Mouse (Mus musculus) neural tube, embryonic 15.5 days (tissue): Measurements from ENCODE around the gene Tlx2. TPM values are rescaled to one million over a fixed set of nuclear protein-coding genes. Genes with fewer than 3 reads are reported as not detected.

Experiments
- ATAC-seq: fragments of 200-750 bp; cut with Nextera tagmentation; 2 replicates; pipeline ENCODE4 v1.8.0; 2017; ENCODE audit warnings: mild to moderate bottlenecking, moderate TSS enrichment, moderate library complexity; ENCODE audit not compliant: low FRiP score
- H3K27ac ChIP-seq: fragments of 300-500 bp; sonication (generic); replicated peaks from 2 replicates; pipeline ENCODE4 v1.5.1; 2015; ENCODE audit warnings: mild to moderate bottlenecking, inconsistent platforms
- H3K27me3 ChIP-seq: fragments of 300-500 bp; sonication (generic); replicated peaks from 2 replicates; pipeline ENCODE4 v1.6.1; 2015; ENCODE audit warnings: inconsistent platforms
- H3K36me3 ChIP-seq: fragments of 300-500 bp; sonication (generic); 2 replicates; pipeline ENCODE4 v1.6.1; 2015; ENCODE audit warnings: inconsistent platforms
- H3K4me1 ChIP-seq: fragments of 300-500 bp; sonication (generic); 2 replicates; pipeline ENCODE4 v1.6.1; 2015; ENCODE audit warnings: inconsistent platforms
- H3K4me2 ChIP-seq: fragments of 300-500 bp; sonication (generic); 2 replicates; pipeline ENCODE4 v1.6.1; 2015; ENCODE audit warnings: inconsistent platforms, mild to moderate bottlenecking, moderate library complexity
- H3K4me3 ChIP-seq: fragments of 300-500 bp; sonication (generic); replicated peaks from 2 replicates; pipeline ENCODE4 v1.5.1; 2015; ENCODE audit warnings: mild to moderate bottlenecking, inconsistent platforms
- H3K9ac ChIP-seq: fragments of 300-500 bp; sonication (generic); replicated peaks from 2 replicates; pipeline ENCODE4 v1.6.1; 2015; ENCODE audit warnings: mild to moderate bottlenecking, inconsistent platforms
- H3K9me3 ChIP-seq: fragments of 300-500 bp; sonication (generic); replicated peaks from 2 replicates; pipeline ENCODE4 v1.6.1; 2016; ENCODE audit warnings: inconsistent platforms
- WGBS: fragments of 180-500 bp; shearing (Covaris S2); methylation state at CpG from one replicate; pipeline ENCODE4 v1.1.7; 2015; ENCODE audit warnings: mixed read lengths; 5-methylcytosine and 5-hydroxymethylcytosine counted together
- polyA plus RNA-seq: library from polyadenylated mRNA; unstranded; fragments of >200 nt; fragmentation: Nextera tagmentation; extraction: Ambion mirVana; gene quantifications from 2 replicates; pipeline ENCODE4 v1.2.1, GENCODE M21; 2015

Gene Tlx2
- polyA plus RNA-seq, 1 experiment from 2014 or later: 2.6 TPM

DNA sequence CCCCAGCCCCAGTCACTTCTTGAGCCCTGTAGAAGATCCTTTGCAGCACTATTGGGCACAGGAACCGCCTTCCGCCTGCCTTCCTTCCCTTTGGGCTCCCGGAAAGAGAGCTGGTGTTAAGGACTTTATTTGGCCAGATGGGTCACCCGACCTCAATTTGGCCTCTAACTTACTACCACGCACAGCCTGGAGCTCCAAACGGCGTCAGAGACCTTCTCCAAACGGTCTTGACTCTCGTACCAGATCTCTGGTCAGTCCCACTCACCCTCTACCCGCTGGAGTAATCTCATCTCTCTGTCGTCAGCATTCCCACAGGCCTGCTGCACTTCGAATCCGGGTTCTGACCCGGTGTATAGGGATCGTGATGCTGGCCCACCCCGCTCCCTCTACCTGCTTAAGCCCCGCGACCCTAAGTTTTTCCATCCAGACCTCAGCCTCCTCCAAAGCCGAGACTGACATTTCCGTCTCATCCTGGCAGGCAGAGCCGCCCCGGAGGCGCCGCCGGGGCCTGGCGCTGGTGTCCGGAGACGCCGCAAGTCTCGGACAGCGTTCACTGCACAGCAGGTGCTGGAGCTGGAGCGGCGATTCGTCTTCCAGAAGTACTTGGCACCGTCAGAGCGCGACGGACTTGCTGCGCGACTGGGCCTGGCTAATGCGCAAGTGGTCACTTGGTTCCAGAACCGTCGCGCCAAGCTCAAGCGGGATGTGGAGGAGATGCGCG is 17.3 kb upstream of the Tlx2 start:
- Histone ChIP-seq H3K27ac (no peak overlapping the region), H3K4me1 (peaks cover 16% of the 10 kb centered on the region), H3K4me2 (peak overlapping the region; percentile 46), H3K9ac (no peak overlapping the region), H3K9me3 (no peaks in the 10 kb centered on the region), H3K36me3 (0 out of 2 replicates have a peak, but pooled peaks cover under 1% of the 10 kb centered on the region), H3K4me3 (peak overlapping the region; percentile 17), H3K27me3 (peaks cover 87% of the 10 kb centered on the region)
- no peak for ATAC-seq
- 2% methylated on average over 47 of the region's 47 CpGs for WGBS

DNA sequence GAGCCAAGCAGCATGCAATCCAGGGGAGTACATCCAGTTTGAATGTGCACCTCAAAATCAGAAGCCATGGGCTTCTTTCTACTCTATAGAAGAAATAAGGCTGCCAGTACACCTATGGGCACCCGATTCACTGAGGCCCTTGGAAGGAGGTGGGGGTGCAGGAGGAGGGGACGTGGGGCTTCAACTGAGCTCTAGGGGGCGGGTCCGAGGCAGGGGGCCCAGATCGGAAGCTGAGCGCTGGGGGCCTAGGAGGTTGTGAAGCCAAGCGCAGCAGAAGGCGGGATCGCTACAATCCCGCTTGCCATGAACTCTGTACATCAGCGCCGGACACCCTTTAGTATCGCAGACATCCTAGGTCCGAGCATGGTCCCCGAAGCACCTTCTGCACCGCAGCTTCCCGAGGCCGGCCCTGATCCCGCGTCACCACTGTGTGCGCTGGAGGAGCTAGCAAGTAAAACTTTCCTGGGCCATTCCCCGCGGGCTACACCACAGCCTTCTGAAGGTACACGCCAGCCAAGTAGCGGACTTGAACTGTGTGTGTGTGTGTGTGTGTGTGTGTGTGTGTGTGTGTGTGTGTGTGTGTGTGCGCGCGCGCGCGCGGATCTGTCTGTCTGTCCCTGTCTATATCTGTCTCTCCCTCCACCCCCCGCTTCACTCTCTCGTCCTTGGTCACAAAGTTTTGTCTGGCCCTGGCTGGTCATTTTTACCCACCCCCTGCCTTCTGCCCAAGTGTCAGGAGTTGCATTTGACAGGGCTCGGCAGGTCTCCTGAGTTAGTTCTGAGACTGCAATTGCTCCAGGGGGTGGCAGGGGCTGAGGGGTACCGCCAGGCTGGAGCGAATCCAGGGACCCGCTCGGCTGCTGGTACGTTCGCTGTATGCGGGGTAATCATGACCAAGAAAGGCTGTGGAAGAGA is 16.3 kb upstream of the Tlx2 start, which contains the start of gene Lbx2:
Gene Lbx2, plus strand, starts transcription at position 247 of the 915 bp plus-strand sequence.
- no peak within 1 kb of the TSS for H3K9ac ChIP-seq
- peak within 1 kb of the TSS; percentile 17; the same call in 1 of the 2 replicates for H3K4me3 ChIP-seq
- 2% methylated on average over 42 of the region's 42 CpGs for WGBS

DNA sequence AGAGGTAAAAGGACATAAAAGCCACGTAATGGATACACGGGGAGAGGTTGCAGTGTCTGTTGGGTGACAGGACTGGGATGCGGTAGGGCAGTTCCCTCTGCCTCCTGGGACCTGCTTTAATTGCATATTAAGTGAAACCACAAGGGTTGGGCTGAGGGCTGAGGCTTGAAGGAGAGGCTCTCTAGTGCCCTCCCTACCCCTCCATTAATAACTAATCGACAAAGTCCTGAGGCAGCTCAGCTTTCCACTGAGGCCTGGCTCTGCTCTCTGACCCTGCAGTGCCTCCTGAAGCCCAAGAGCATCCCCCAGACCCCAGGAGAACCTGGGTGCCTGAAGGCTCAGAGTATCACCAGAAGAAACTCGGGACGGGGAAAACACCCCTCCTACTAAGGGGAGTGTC is 14.4 kb upstream of the Tlx2 start:
- Histone ChIP-seq H3K27ac (no peak overlapping the region), H3K4me1 (peaks cover 26% of the 10 kb centered on the region), H3K9ac (no peak overlapping the region), H3K36me3 (peaks cover 15% of the 10 kb centered on the region), H3K4me3 (no peak overlapping the region), H3K27me3 (peaks cover 72% of the 10 kb centered on the region), H3K4me2 (no peak overlapping the region), H3K9me3 (no peaks in the 10 kb centered on the region)
- no peak for ATAC-seq
- 9% methylated on average over 6 of the region's 6 CpGs for WGBS

More for the DNA sequence above, 16.3 kb upstream of the Tlx2 start, which contains the start of gene Lbx2:
- Histone ChIP-seq H3K27me3 (peaks cover 88% of the 10 kb centered on the region), H3K9me3 (no peaks in the 10 kb centered on the region), H3K4me2 (peak within 1 kb of the TSS; percentile 46), H3K36me3 (peaks cover 8% of the 10 kb centered on the region), H3K4me1 (peaks cover 16% of the 10 kb centered on the region), H3K27ac (no peak within 1 kb of the TSS)
- ATAC-seq: no peak

DNA sequence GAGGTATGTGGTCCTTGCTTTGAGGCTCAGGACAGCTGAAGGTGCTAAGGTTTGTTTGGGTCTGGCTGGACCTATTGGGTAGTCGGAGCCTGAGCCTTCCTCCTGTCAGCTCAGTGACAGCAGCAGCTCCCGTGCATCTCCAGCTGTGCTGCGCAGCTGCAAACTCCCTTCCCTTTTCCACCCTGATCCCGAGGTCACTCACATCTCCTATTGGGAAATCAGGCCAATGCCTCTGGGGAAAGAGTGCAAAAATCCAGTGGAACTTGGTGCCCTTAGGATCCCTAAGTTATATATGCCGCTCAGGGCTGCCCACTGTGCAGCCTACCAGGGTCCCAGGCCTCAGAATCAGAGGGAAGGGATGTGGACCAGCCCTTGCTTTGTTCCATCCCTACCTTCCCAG is 13.4 kb upstream of the Tlx2 start:
- Histone ChIP-seq H3K4me1 (peaks cover 34% of the 10 kb centered on the region), H3K9ac (no peak overlapping the region), H3K36me3 (peaks cover 15% of the 10 kb centered on the region), H3K9me3 (no peaks in the 10 kb centered on the region), H3K27me3 (peaks cover 64% of the 10 kb centered on the region), H3K4me2 (no peak overlapping the region), H3K27ac (no peak overlapping the region), H3K4me3 (no peak overlapping the region)
- ATAC-seq: no peak
- 13% methylated on average over 5 of the region's 5 CpGs for WGBS

GRCm38 (mm10) chr6:83080210-83080609 is 10.1 kb upstream of the Tlx2 start:
- H3K4me3 ChIP-seq: no peak overlapping the region
- H3K27ac ChIP-seq: no peak overlapping the region
- H3K4me2 ChIP-seq: peak overlapping the region; percentile 80; the same call in 1 of the 2 replicates
- H3K9ac ChIP-seq: no peak overlapping the region
- no peak for ATAC-seq
- H3K9me3 ChIP-seq: no peaks in the 10 kb centered on the region
- peaks cover 31% of the 10 kb centered on the region for H3K4me1 ChIP-seq
- H3K36me3 ChIP-seq: peaks cover 15% of the 10 kb centered on the region
- 94% methylated on average over 5 of the region's 5 CpGs for WGBS
- H3K27me3 ChIP-seq: peaks cover 51% of the 10 kb centered on the region

DNA sequence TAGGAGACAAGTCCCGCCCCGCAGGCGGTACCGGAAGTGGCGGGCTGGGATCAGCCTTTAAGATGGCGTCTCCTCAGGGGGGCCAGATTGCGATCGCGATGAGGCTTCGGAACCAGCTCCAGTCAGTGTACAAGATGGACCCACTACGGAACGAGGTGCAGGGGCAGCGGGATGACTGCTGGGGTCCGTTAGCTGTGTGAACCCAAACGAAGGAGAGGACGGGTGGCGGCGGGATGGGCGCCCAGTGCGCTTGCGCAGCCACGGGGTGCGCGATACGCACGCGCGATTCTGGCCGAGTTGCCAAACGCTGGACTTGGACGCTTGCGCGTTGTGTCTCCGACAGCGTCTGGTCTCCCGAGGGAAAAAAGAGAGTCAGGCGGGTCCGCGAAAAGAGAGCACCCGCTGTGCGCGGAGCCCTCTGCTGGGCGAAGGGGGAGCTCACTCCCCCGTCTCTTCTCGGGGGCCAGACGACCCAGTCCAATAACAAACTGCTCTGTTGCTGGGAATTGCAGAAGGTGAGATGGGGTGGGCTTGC is 8.3 kb upstream of the Tlx2 start:
- H3K4me1 ChIP-seq: peaks cover 27% of the 10 kb centered on the region
- H3K27me3 ChIP-seq: peaks cover 51% of the 10 kb centered on the region
- peak overlapping the region; percentile 84 for H3K4me3 ChIP-seq
- peak overlapping the region; percentile 84 for H3K9ac ChIP-seq
- ATAC-seq: peak; percentile 95
- peak overlapping the region; percentile 98 for H3K27ac ChIP-seq
- peaks cover 15% of the 10 kb centered on the region for H3K36me3 ChIP-seq
- WGBS: under 1% methylated on average over 35 of the region's 46 CpGs
- no peaks in the 10 kb centered on the region for H3K9me3 ChIP-seq
- H3K4me2 ChIP-seq: peak overlapping the region; percentile 98

DNA sequence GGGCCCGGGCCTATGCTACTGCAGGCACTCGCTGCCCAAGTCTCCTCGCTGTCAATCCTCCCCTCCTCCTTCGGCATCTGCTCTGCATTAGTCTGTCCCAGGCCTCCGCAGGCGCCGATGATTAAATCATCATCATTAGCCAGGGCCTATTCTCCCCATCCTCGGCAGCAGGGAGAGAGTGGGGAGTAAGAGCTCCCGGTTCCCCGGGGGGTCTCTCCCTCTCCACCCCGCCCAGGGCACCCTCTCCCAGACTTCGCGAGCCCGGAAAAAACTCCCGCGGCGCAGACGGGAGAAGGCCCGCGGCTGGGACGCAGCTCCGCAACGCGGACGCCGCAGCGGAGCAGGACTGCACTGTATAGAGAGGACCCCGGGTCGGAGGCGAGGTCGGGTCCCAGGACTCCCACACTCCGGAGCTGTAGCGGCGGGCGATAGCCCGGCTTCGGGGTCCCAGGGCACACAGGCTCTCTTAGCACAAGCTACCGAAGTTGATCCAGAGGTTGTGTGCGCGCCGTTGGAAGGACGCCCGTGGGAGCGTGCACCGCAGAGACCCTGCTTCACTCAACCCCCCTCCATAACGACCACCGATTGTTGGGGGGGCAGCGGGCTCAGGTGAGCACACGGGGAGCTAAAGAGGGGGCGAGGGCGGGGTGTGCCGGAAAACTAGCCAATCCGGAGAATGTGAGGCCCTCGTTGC is 7.7 kb upstream of the Tlx2 start, which contains the start of gene Pcgf1:
Gene Pcgf1, plus strand, starts transcription at position 240 of the 694 bp plus-strand sequence.
- Histone ChIP-seq H3K36me3 (peaks cover 15% of the 10 kb centered on the region), H3K9me3 (no peaks in the 10 kb centered on the region), H3K27me3 (peaks cover 50% of the 10 kb centered on the region), H3K4me2 (peak within 1 kb of the TSS; percentile 98), H3K9ac (peak within 1 kb of the TSS; percentile 84), H3K4me1 (peaks cover 27% of the 10 kb centered on the region), H3K27ac (peak within 1 kb of the TSS; percentile 98), H3K4me3 (peak within 1 kb of the TSS; percentile 84)
- WGBS: under 1% methylated on average over 54 of the region's 54 CpGs
- ATAC-seq: peak; percentile 78

GRCm38 (mm10) chr6:83074979-83075378 is 4.9 kb upstream of the Tlx2 start:
- no peaks in the 10 kb centered on the region for H3K9me3 ChIP-seq
- no peak overlapping the region for H3K9ac ChIP-seq
- 28% methylated on average over 2 of the region's 2 CpGs for WGBS
- no peaks in the 10 kb centered on the region for H3K36me3 ChIP-seq
- H3K4me3 ChIP-seq: no peak overlapping the region
- ATAC-seq: no peak
- no peak overlapping the region for H3K4me2 ChIP-seq
- H3K27ac ChIP-seq: no peak overlapping the region
- H3K4me1 ChIP-seq: peaks cover 32% of the 10 kb centered on the region
- H3K27me3 ChIP-seq: peaks cover 64% of the 10 kb centered on the region

GRCm38 (mm10) chr6:83071220-83071619 is 1.1 kb upstream of the Tlx2 start:
- Histone ChIP-seq H3K27ac (no peak overlapping the region), H3K4me2 (no peak overlapping the region), H3K27me3 (peaks cover 93% of the 10 kb centered on the region), H3K9me3 (no peaks in the 10 kb centered on the region), H3K4me1 (peaks cover 24% of the 10 kb centered on the region), H3K36me3 (no peaks in the 10 kb centered on the region), H3K4me3 (no peak overlapping the region; the same call in 1 of the 2 replicates), H3K9ac (no peak overlapping the region)
- peak; percentile 35; the same call in 1 of the 2 replicates for ATAC-seq
- under 1% methylated on average over 24 of the region's 24 CpGs for WGBS

GRCm38 (mm10) chr6:83070311-83071219 is 472 bp upstream of the Tlx2 start:
- Histone ChIP-seq H3K4me3 (peak overlapping the region; percentile 26), H3K36me3 (no peaks in the 10 kb centered on the region), H3K27ac (no peak overlapping the region), H3K9me3 (no peaks in the 10 kb centered on the region), H3K27me3 (peaks cover 93% of the 10 kb centered on the region), H3K9ac (no peak overlapping the region), H3K4me2 (peak overlapping the region; percentile 23), H3K4me1 (peaks cover 24% of the 10 kb centered on the region)
- peak; percentile 19; the same call in 1 of the 2 replicates for ATAC-seq
- WGBS: 1% methylated on average over 53 of the region's 58 CpGs
